Mouse (Mus musculus) limb, embryonic 10.5 days (tissue): Measurements from ENCODE around the gene Proz. TPM values are rescaled to one million over a fixed set of nuclear protein-coding genes. Genes with fewer than 3 reads are reported as not detected.

Source experiments
- DNase-seq: peaks from one replicate; pipeline ENCODE4 v3.0.0-alpha.2; 2017; ENCODE audit warnings: low spot score
- H3K27ac ChIP-seq: fragments of 300-500 bp; sonication (generic); 2 replicates; pipeline ENCODE4 v1.5.1; 2016; ENCODE audit warnings: mild to moderate bottlenecking
- H3K27me3 ChIP-seq: fragments of 300-500 bp; sonication (generic); 2 replicates; pipeline ENCODE4 v1.6.1; 2016; ENCODE audit warnings: low read depth, mild to moderate bottlenecking; ENCODE audit not compliant: poor library complexity, severe bottlenecking
- H3K36me3 ChIP-seq: fragments of 300-500 bp; sonication (generic); 2 replicates; pipeline ENCODE4 v1.6.1; 2016; ENCODE audit warnings: mild to moderate bottlenecking, moderate library complexity
- H3K4me1 ChIP-seq: fragments of 300-500 bp; sonication (generic); 2 replicates; pipeline ENCODE4 v1.6.1; 2016
- H3K4me3 ChIP-seq: fragments of 300-500 bp; sonication (generic); 2 replicates; pipeline ENCODE4 v1.5.1; 2016; ENCODE audit warnings: mild to moderate bottlenecking, moderate library complexity
- H3K9me3 ChIP-seq: fragments of 300-500 bp; sonication (generic); replicated peaks from 2 replicates; pipeline ENCODE4 v1.6.1; 2016; ENCODE audit warnings: mild to moderate bottlenecking
- WGBS: fragments of 180-500 bp; shearing (Covaris S2); methylation state at CpG from one replicate; pipeline ENCODE4 v1.1.7; 2016; 5-methylcytosine and 5-hydroxymethylcytosine counted together
- polyA plus RNA-seq: library from polyadenylated mRNA; unstranded; fragments of >200 nt; fragmentation: Nextera tagmentation; extraction: Ambion mirVana; gene quantifications from 2 replicates; pipeline ENCODE4 v1.2.1, GENCODE M21; 2016

Gene Proz
- polyA plus RNA-seq, 1 experiment from 2014 or later: 0.33 TPM

DNA sequence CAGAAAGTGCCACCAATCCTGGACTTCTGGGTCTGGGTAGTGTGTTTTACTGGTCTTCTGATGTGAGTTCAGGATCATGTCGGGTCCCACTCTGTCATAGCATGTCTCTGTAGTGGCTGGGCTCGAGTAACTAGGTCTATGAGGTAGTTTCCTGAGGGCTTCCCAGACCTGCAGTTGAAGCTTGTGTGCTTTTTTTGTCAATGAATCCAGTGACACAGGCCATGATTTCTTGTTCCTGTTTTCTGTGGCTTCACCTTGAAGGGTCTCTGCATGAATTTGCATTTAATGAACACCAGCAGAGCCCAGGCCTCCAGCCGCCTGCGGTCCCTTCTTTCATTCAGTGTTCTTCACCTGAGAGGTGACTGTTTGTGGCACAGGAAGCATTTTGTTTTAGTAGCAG lies 52.5 kb downstream of the Proz start:
- Histone ChIP-seq H3K9me3 (no peaks in the 10 kb centered on the region), H3K4me3 (no peak overlapping the region), H3K36me3 (peaks cover 62% of the 10 kb centered on the region), H3K27ac (no peak overlapping the region), H3K4me1 (0 out of 2 replicates have a peak, but pooled peaks cover 4% of the 10 kb centered on the region), H3K27me3 (no peaks in the 10 kb centered on the region)
- WGBS: 93% methylated on average over 4 of the region's 4 CpGs
- no peak for DNase-seq

DNA sequence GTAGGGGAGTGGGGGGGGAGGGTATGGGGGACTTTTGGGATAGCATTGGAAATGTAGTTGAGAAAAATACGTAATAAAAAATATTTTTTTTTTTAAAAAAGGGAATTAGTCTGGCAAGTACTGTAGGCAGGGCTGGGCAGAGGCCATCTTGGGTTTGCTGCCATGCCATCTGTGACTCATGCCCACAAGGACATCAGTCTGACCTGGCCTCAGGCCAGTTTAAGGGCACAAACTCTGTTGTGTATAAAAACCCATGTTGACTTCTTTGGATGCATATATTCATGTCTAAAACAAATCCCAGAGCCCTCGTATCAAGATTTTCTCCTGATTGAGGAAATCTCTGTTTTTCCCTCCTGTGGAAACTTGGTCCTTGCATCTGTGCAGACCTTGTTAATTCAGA lies 56.4 kb downstream of the Proz start:
- no peak for DNase-seq
- Histone ChIP-seq H3K4me3 (no peak overlapping the region), H3K36me3 (peaks cover 78% of the 10 kb centered on the region), H3K27ac (no peak overlapping the region), H3K27me3 (no peaks in the 10 kb centered on the region), H3K4me1 (no peaks in the 10 kb centered on the region), H3K9me3 (no peaks in the 10 kb centered on the region)
- WGBS: 100% methylated on average over 2 of the region's 2 CpGs

DNA sequence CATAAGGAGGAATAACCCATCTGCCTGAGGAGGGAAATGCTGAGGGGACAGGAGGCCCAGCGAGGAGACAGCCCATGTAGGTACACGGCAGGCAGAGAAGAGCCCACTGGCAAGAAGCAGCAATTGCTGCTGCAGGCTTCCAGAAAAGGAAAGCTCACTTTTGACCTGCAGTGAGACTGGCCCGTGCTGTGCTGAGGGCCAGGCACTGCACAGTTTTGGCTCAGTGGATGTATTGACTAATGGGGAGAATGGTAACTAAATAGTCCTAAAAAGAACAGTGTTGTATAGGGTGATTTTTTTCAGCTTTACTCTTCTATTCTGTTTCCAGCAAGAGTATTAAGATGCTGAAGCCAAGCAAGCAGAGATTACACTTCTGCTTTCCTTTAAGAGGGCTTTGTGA lies 57.8 kb downstream of the Proz start:
- Histone ChIP-seq H3K36me3 (peaks cover 79% of the 10 kb centered on the region), H3K27ac (no peak overlapping the region), H3K4me3 (no peak overlapping the region), H3K27me3 (no peaks in the 10 kb centered on the region), H3K4me1 (no peaks in the 10 kb centered on the region), H3K9me3 (no peaks in the 10 kb centered on the region)
- 88% methylated on average over 3 of the region's 3 CpGs for WGBS
- no peak for DNase-seq

DNA sequence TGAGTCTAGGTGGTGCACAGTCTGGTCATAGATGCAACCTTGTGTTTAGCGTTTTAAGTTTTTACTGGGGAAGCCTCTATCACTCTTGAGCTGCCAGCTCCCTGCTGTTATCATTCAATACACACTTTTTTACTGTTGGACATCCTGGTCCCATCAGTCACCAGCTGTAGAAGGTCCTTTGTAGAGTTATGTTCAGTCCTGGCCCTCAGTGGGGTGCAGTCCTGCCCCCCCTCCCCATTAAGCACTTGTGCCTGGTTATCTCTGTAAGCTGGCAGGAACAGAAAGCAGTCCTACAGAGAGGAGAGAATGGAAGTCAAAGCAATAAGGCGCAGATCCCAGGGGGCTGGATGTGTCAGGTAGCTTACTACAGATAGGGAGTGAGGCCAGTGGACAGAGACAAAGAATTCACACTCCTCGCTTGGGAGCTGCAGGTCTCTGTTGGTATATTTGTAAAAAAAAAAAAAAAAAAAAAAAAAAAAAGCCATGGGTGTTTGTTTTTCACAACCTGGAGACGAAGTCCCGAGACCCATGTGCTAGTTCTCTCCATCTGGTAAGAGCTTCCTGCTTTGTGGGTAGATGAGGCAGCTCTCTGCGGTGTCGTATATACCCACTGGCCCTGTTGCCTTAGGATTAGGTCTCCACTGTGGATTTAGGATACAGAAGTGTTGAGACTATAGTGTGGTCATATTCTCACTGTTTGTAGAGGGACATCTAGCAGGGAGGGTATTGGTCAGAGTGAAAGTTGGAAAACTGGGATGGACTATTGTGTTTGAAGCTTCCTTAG lies 60.4 kb downstream of the Proz start:
- no peaks in the 10 kb centered on the region for H3K9me3 ChIP-seq
- peaks cover 80% of the 10 kb centered on the region for H3K36me3 ChIP-seq
- WGBS: 88% methylated on average over 7 of the region's 7 CpGs
- no peaks in the 10 kb centered on the region for H3K27me3 ChIP-seq
- no peak overlapping the region for H3K27ac ChIP-seq
- H3K4me1 ChIP-seq: no peaks in the 10 kb centered on the region
- DNase-seq: no peak
- no peak overlapping the region for H3K4me3 ChIP-seq

DNA sequence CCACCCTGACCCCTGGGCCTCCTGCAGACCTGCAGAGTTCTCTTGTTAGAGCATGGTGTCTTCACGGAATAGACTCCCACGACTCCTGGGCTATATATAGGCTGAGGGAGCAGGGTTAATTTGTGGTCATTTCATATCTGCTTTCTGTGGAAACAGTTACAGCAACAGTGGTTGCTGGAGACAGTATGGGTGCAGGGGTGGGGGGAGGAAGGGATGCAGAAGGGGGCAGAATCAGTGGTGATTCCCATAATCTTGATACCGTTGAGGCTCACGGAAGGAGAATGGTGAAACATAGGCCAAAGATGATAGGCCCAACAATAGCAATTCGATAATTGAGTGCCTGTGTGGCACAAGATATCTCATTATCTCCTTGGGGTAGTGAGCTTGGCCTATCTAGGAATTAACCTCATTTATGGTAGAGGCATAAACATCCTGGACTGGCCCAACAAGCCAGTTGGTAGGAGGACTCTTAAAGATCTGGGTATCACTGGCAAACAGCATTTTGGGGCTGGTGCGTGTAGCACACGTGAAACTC lies 62.2 kb downstream of the Proz start:
- Histone ChIP-seq H3K4me1 (no peaks in the 10 kb centered on the region), H3K27me3 (no peaks in the 10 kb centered on the region), H3K27ac (no peak overlapping the region), H3K9me3 (no peaks in the 10 kb centered on the region), H3K36me3 (peaks cover 91% of the 10 kb centered on the region), H3K4me3 (no peak overlapping the region)
- DNase-seq: no peak
- 93% methylated on average over 7 of the region's 7 CpGs for WGBS

DNA sequence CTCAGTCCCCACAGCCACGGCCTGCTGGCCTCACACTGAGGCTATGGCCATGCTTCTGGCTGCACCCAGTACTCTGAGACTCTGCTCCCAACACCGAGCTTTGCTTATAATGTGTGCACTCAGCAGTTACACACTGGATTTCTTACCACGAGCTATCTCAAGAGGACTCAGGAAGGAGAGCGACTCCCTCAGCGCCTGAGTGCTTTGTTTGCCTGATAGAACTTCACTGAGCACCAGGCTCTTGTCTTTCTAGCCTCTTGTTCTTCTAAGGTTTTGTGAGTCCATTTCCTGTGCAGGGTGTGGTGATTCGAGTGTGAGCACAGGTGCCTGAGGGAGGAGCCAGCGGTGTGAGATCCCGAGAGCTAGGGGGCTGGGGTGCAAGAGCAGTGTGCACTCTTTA lies 64.2 kb downstream of the Proz start:
- Histone ChIP-seq H3K4me3 (no peak overlapping the region), H3K36me3 (peaks cover 92% of the 10 kb centered on the region), H3K27me3 (no peaks in the 10 kb centered on the region), H3K9me3 (no peaks in the 10 kb centered on the region), H3K4me1 (no peaks in the 10 kb centered on the region), H3K27ac (no peak overlapping the region)
- 93% methylated on average over 8 of the region's 8 CpGs for WGBS
- no peak for DNase-seq

Other genes with a start within 250 kb of the Proz start
- gene Mcf2l, start 187.1 kb upstream of the Proz start, polyA plus RNA-seq: 5.7 and 10.3 TPM in 2 replicates
- not detected in 2 replicates for gene F7, start 34.9 kb upstream of the Proz start, polyA plus RNA-seq
- 0.53 and 0.64 TPM in 2 replicates for gene F10, start 23.6 kb upstream of the Proz start, polyA plus RNA-seq
- gene Pcid2, start 44.5 kb downstream of the Proz start, polyA plus RNA-seq: 62.9 and 65.8 TPM in 2 replicates
- gene Cul4a, start 44.7 kb downstream of the Proz start, polyA plus RNA-seq: 92.4 and 104 TPM in 2 replicates
- gene Lamp1, start 98.2 kb downstream of the Proz start, polyA plus RNA-seq: 186 and 196 TPM in 2 replicates
- gene Grtp1, start 139.7 kb downstream of the Proz start, polyA plus RNA-seq: 16.0 and 18.8 TPM in 2 replicates
- 0.14 TPM in 1 of 2 replicates, not detected in the other for gene Adprhl1, start 193.2 kb downstream of the Proz start, polyA plus RNA-seq
- gene Dcun1d2, start 227.2 kb downstream of the Proz start, polyA plus RNA-seq: 19.9 and 23.3 TPM in 2 replicates
- 32.1 and 37.5 TPM in 2 replicates for gene Tmco3, start 227.3 kb downstream of the Proz start, polyA plus RNA-seq